Comparison of ENCODE assay signal across 19 mouse cellular contexts in the genomic region with DNA sequence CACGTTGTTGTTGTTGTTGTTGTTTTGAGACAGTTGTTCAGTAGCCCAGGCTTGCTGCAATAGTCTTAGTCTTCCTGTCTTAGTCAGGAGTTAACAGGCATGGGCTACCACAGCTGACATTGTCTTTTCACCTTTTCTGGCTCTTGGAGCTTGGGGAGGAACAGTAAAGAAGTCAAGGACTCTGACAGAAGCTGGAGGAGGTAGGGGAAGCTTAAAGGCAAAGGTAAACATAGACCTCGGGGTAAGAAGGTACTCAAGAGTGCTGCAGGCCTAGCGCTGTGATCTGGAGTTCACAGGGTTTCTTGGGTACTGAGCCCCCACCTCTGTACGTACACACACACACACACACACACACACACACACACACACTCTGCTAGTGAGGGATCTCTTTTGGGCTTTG. TPM values are rescaled to one million over a fixed set of nuclear protein-coding genes. Genes with fewer than 3 reads are reported as not detected.
DNase-seq lines count a peak whose midpoint lies in the region; ATAC-seq and TF ChIP-seq lines count a peak whose summit lies in the region.
"Had no signal": no experiment of that assay in that cellular context is flagged by ENCODE, and none has a peak within 500 bp of the region (broad histone marks: within the 10 kb centered on the region; RNA-seq: fewer than 3 reads in every experiment).

No protein-coding gene starts in this region.

- H3K4me1 ChIP-seq in heart, embryonic 12.5 days (replicated peaks): peaks cover 95% of the 10 kb centered on the region
- H3K4me1 ChIP-seq in kidney, adult 2 months (ENCODE audit: control insufficient read depth, insufficient read depth, low read length): peaks cover 49% of the 10 kb centered on the region
- H3K4me1 ChIP-seq in lung, postnatal 0 days (ENCODE audit: insufficient read depth, low read depth, low read length): peaks cover 25% of the 10 kb centered on the region; the same call in 1 of the 2 replicates

- H3K27me3 ChIP-seq in heart, embryonic 12.5 days (replicated peaks): no peaks in the 10 kb centered on the region
- no peaks in the 10 kb centered on the region for H3K27me3 ChIP-seq in kidney, adult 2 months (replicated peaks; ENCODE audit: control insufficient read depth, insufficient read depth, low read length)
- H3K27me3 ChIP-seq in lung, postnatal 0 days (replicated peaks; ENCODE audit: insufficient read depth, low read length): no peaks in the 10 kb centered on the region
- H3K27me3 ChIP-seq: limb, embryonic 12.5 days had no signal

- TF ChIP-seq POLR2A in kidney, adult 2 months (IDR thresholded peaks at IDR 0.05; ENCODE audit: low read depth, low read length): no peak

- no peak for TF ChIP-seq EP300 in lung, postnatal 0 days (IDR thresholded peaks at IDR 0.05)

- H3K9me3 ChIP-seq in heart, embryonic 12.5 days (replicated peaks): no peaks in the 10 kb centered on the region
- no peaks in the 10 kb centered on the region for H3K9me3 ChIP-seq in lung, postnatal 0 days (ENCODE audit: low read length)
- H3K9me3 ChIP-seq: G1E; limb, embryonic 12.5 days had no signal

- H3K4me2 ChIP-seq in heart, embryonic 12.5 days: no peak overlapping the region; the same call in 1 of the 2 replicates
- no peak overlapping the region for H3K4me2 ChIP-seq in lung, postnatal 0 days (replicated peaks; ENCODE audit: low read depth, low read length)
- H3K4me2 ChIP-seq: hindbrain, embryonic 14.5 days; limb, embryonic 12.5 days had no signal

- peak overlapping the region; percentile 72 for H3K27ac ChIP-seq in heart, embryonic 12.5 days (ENCODE audit: poor library complexity, severe bottlenecking)
- peak overlapping the region; percentile 24; the same call in 1 of the 2 replicates for H3K27ac ChIP-seq in kidney, adult 2 months (ENCODE audit: insufficient read depth, low read depth, low read length)
- H3K27ac ChIP-seq in lung, postnatal 0 days (ENCODE audit: low read length): peak overlapping the region; percentile 57; the same call in 1 of the 2 replicates
- H3K27ac ChIP-seq: hindbrain, embryonic 14.5 days had no signal

- DNase-seq in heart, adult 8-10 months (ENCODE audit: low spot score): no peak
- DNase-seq in kidney, adult 2 months: no peak
- DNase-seq in kidney, adult 18-20 months: no peak
- peak; percentile 65 for DNase-seq in lung, postnatal 0 days (ENCODE audit: low spot score)
- no peak for DNase-seq in lung, postnatal 10 days
- DNase-seq in left cerebral cortex, adult 9 months (ENCODE audit: low spot score in 2 of 2): no peak
- DNase-seq: adrenal gland, adult 2 months; cerebellum, adult 18-20 months; kidney, adult 8-10 months; lung, adult 2 months; midbrain, embryonic 14.5 days had no signal

- WGBS in heart, embryonic 12.5 days: 60% methylated on average over 4 of the region's 4 CpGs
- WGBS in kidney, adult 2 months: 41% methylated on average over 4 of the region's 4 CpGs
- 30% methylated on average over 4 of the region's 4 CpGs for WGBS in lung, postnatal 0 days

- no peak for ATAC-seq in heart, embryonic 12.5 days (ENCODE audit: insufficient number of reproducible peaks, low FRiP score)
- ATAC-seq in lung, postnatal 0 days: peak; percentile 39
- ATAC-seq: forebrain, embryonic 16.5 days had no signal

- H3K9ac ChIP-seq in heart, embryonic 12.5 days: peak overlapping the region; percentile 1; the same call in 1 of the 2 replicates
- no peak overlapping the region for H3K9ac ChIP-seq in lung, postnatal 0 days (replicated peaks; ENCODE audit: low read depth)
- H3K9ac ChIP-seq: hindbrain, embryonic 14.5 days had no signal

- H3K4me3 ChIP-seq in heart, embryonic 12.5 days: no peak overlapping the region
- no peak overlapping the region for H3K4me3 ChIP-seq in kidney, adult 2 months (ENCODE audit: insufficient read depth, low read depth, low read length)
- no peak overlapping the region for H3K4me3 ChIP-seq in lung, postnatal 0 days (ENCODE audit: low read depth, low read length)
- H3K4me3 ChIP-seq: limb, embryonic 12.5 days had no signal

- peaks cover 59% of the 10 kb centered on the region for H3K36me3 ChIP-seq in heart, embryonic 12.5 days
- peaks cover 2% of the 10 kb centered on the region for H3K36me3 ChIP-seq in kidney, adult 2 months (ENCODE audit: control insufficient read depth, insufficient read depth, low read length)
- peaks cover 30% of the 10 kb centered on the region for H3K36me3 ChIP-seq in lung, postnatal 0 days (ENCODE audit: insufficient read depth, low read length)

- no peak for TF ChIP-seq CTCF in kidney, adult 2 months (conservative IDR thresholded peaks at IDR 0.05; ENCODE audit: insufficient read depth, insufficient read length, low read depth, low read length)
- TF ChIP-seq CTCF in lung, postnatal 0 days (IDR thresholded peaks at IDR 0.05): no peak

RNA-seq across cellular contexts. Expression of a gene that starts 23.0 kb away (rescaled TPM):
- 84.5 and 91.8 TPM in 2 replicates for polyA plus RNA-seq in heart, embryonic 12.5 days (2016; fragmentation: Nextera tagmentation; extraction: Ambion mirVana)
- total RNA-seq in heart, adult 8-10 months (2022): 10 to 100 TPM; 38.8 to 45.9 (median 41.4) TPM
- 74.5 and 80.7 TPM in 2 replicates for polyA plus RNA-seq in kidney, adult 2 months (2012; rRNA removed)
- polyA plus RNA-seq in lung, postnatal 0 days (2015; fragmentation: Nextera tagmentation; extraction: Ambion mirVana): 170 and 229 TPM in 2 replicates

RNA-seq across cellular contexts. Expression of a gene that starts 24.2 kb away (rescaled TPM):
- polyA plus RNA-seq in heart, embryonic 12.5 days (2016; fragmentation: Nextera tagmentation; extraction: Ambion mirVana): not detected in 2 replicates
- under 1 TPM in 1 of 4 experiments, not detected in 3; 0.23 TPM for total RNA-seq in heart, adult 8-10 months (2022)
- polyA plus RNA-seq in kidney, adult 2 months (2012; rRNA removed): 0.06 TPM in 1 of 2 replicates, not detected in the other
- polyA plus RNA-seq in lung, postnatal 0 days (2015; fragmentation: Nextera tagmentation; extraction: Ambion mirVana): 0.61 and 0.92 TPM in 2 replicates
- total RNA-seq: adrenal gland, adult 2 months; G1E; gastrocnemius, adult 18-20 months had no signal
- polyA plus RNA-seq: adrenal gland, adult 2 months; forebrain, embryonic 16.5 days; G1E; hindbrain, embryonic 14.5 days; limb, embryonic 12.5 days; midbrain, embryonic 14.5 days; spleen, adult 2 months; stomach, embryonic 16.5 days had no signal

RNA-seq across cellular contexts. Expression of a gene that starts 53.1 kb away (rescaled TPM):
- 181 and 185 TPM in 2 replicates for polyA plus RNA-seq in heart, embryonic 12.5 days (2016; fragmentation: Nextera tagmentation; extraction: Ambion mirVana)
- total RNA-seq in heart, adult 8-10 months (2022): 10 to 100 TPM; 60.4 to 67.0 (median 64.4) TPM
- polyA plus RNA-seq in kidney, adult 2 months (2012; rRNA removed): 180 and 193 TPM in 2 replicates
- polyA plus RNA-seq in lung, postnatal 0 days (2015; fragmentation: Nextera tagmentation; extraction: Ambion mirVana): 306 and 384 TPM in 2 replicates

RNA-seq across cellular contexts. Expression of a gene that starts 56.8 kb away (rescaled TPM):
- polyA plus RNA-seq in heart, embryonic 12.5 days (2016; fragmentation: Nextera tagmentation; extraction: Ambion mirVana): 75.3 and 75.6 TPM in 2 replicates
- total RNA-seq in heart, adult 8-10 months (2022): 10 to 100 TPM; 26.3 to 31.5 (median 27.8) TPM
- polyA plus RNA-seq in kidney, adult 2 months (2012; rRNA removed): 41.2 and 45.6 TPM in 2 replicates
- polyA plus RNA-seq in lung, postnatal 0 days (2015; fragmentation: Nextera tagmentation; extraction: Ambion mirVana): 42.3 and 49.4 TPM in 2 replicates
